Mouse (Mus musculus) erythroblast, embryonic 14.5 days (primary cell): ENCODE measurements around the gene Cacna1c. TPM values are rescaled to one million over a fixed set of nuclear protein-coding genes. Genes with fewer than 3 reads are reported as not detected.

Experiments used
- H3K27me3 ChIP-seq: 2 replicates; pipeline ENCODE4 v1.6.1; 2012; ENCODE audit warnings: inconsistent platforms; ENCODE audit not compliant: control insufficient read depth
- H3K36me3 ChIP-seq: 2 replicates; pipeline ENCODE4 v1.6.1; 2012; ENCODE audit warnings: mild to moderate bottlenecking, inconsistent platforms; ENCODE audit not compliant: control insufficient read depth
- H3K4me1 ChIP-seq: 2 replicates; pipeline ENCODE4 v1.6.1; 2012; ENCODE audit warnings: inconsistent platforms; ENCODE audit not compliant: control insufficient read depth
- H3K4me3 ChIP-seq: replicated peaks from 2 replicates; pipeline ENCODE3; 2012; ENCODE audit warnings: moderate library complexity, mild to moderate bottlenecking, inconsistent platforms
- H3K9me3 ChIP-seq: 2 replicates; pipeline ENCODE4 v1.6.1; 2012; ENCODE audit warnings: low read length, inconsistent platforms, mixed read lengths; ENCODE audit not compliant: control insufficient read depth
- GATA1 ChIP-seq: IDR thresholded peaks from 2 replicates; pipeline ENCODE4 v1.6.1; 2012; ENCODE audit warnings: low read length, inconsistent platforms, mixed read lengths
- TAL1 ChIP-seq: IDR thresholded peaks from 3 replicates; pipeline ENCODE4 v1.6.1; 2012; ENCODE audit warnings: low read length, inconsistent platforms, mixed read lengths
- polyA plus RNA-seq: library from polyadenylated mRNA; stranded (reverse); fragments of >175 nt; gene quantifications from 2 replicates; pipeline ENCODE4 v1.2.3, GENCODE M21; 2012

Cacna1c gene
- polyA plus RNA-seq, 1 experiment, result 0.14 TPM

GRCm38 (mm10) chr6:118561745-118562609 is 634.2 kb downstream of the Cacna1c start, which contains the start of gene Ankrd26:
Gene Ankrd26, minus strand, starts transcription at chr6:118562226.
- Histone ChIP-seq H3K4me1 (peaks cover 35% of the 10 kb centered on the region), H3K36me3 (peaks cover 25% of the 10 kb centered on the region), H3K27me3 (no peaks in the 10 kb centered on the region), H3K9me3 (no peaks in the 10 kb centered on the region), H3K4me3 (peak within 1 kb of the TSS; percentile 78)
- TF ChIP-seq TAL1 (no peak), GATA1 (no peak)

GRCm38 (mm10) chr6:118561225-118561624 is 635.0 kb downstream of the Cacna1c start:
- H3K4me1 ChIP-seq, result peaks cover 35% of the 10 kb centered on the region
- H3K36me3 ChIP-seq, result peaks cover 32% of the 10 kb centered on the region

DNA sequence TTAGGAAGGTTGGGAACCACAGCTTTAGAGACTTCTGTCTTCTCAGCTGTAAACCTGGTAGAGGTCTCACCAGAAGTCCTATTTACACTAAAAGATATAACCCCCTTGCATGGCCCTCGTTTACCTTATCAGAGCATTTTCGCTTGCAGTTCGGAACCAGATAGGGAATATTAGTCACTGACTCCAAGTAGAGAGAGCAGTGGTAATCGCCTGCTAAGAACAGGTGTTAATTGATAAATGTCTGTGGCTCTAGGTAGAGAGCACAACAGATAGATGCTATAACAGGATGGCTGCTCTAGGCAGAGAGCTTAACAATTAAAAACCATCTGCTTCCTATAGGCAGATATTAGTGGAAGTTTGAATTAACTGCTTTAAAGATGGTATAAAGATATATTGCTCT is 657.6 kb downstream of the Cacna1c start:
- peaks cover 65% of the 10 kb centered on the region for H3K36me3 ChIP-seq

More at GRCm38 (mm10) chr6:118561225-118561624, 635.0 kb downstream of the Cacna1c start:
- TF ChIP-seq TAL1 (no peak), GATA1 (no peak)
- no peaks in the 10 kb centered on the region for H3K27me3 ChIP-seq
- peak overlapping the region; percentile 78 for H3K4me3 ChIP-seq
- H3K9me3 ChIP-seq, result no peaks in the 10 kb centered on the region

More for the DNA sequence above, 657.6 kb downstream of the Cacna1c start:
- Histone ChIP-seq H3K4me3 (no peak overlapping the region), H3K27me3 (no peaks in the 10 kb centered on the region), H3K9me3 (no peaks in the 10 kb centered on the region), H3K4me1 (peaks cover 2% of the 10 kb centered on the region; the same call in 1 of the 2 replicates)
- no peak for TF ChIP-seq GATA1
- TF ChIP-seq TAL1, result no peak

Other genes with a start within 250 kb of the Cacna1c start
- gene Dcp1b, start 21.2 kb downstream of the Cacna1c start, polyA plus RNA-seq, result 1.5 TPM in 2 replicates
- gene Cacna2d4, start 40.1 kb upstream of the Cacna1c start, polyA plus RNA-seq, result not detected in 2 replicates
- not detected in 2 replicates for gene Lrtm2, start 134.3 kb upstream of the Cacna1c start, polyA plus RNA-seq
- 0.67 and 0.74 TPM in 2 replicates for gene Adipor2, start 221.3 kb upstream of the Cacna1c start, polyA plus RNA-seq